Mouse (Mus musculus) midbrain, embryonic 11.5 days (tissue): ENCODE measurements around the gene Mrpl18. TPM values are rescaled to one million over a fixed set of nuclear protein-coding genes. Genes with fewer than 3 reads are reported as not detected.
"Not testable (repeated sequence)": the region's sequence is repeated elsewhere in the genome, so short reads cannot be mapped to it uniquely, and the experiment has no call there.

ENCODE experiments used
- ATAC-seq: fragments of 200-750 bp; cut with Nextera tagmentation; 2 replicates; pipeline ENCODE4 v1.8.0; 2017; ENCODE audit warnings: moderate TSS enrichment, moderate library complexity; ENCODE audit not compliant: low FRiP score
- DNase-seq: peaks from one replicate; pipeline ENCODE4 v3.0.0; 2015; ENCODE audit warnings: low spot score; ENCODE audit errors: missing footprints
- H3K27ac ChIP-seq: fragments of 300-500 bp; sonication (generic); 2 replicates; pipeline ENCODE4 v1.5.1; 2014; ENCODE audit warnings: low read depth, low read length
- H3K27me3 ChIP-seq: fragments of 300-500 bp; sonication (generic); 2 replicates; pipeline ENCODE4 v1.6.1; 2014; ENCODE audit warnings: mild to moderate bottlenecking, low read length, moderate library complexity, mixed read lengths; ENCODE audit not compliant: control insufficient read depth, insufficient read depth
- H3K36me3 ChIP-seq: fragments of 300-500 bp; sonication (generic); 2 replicates; pipeline ENCODE4 v1.6.1; 2014; ENCODE audit warnings: mild to moderate bottlenecking, low read length, moderate library complexity, mixed read lengths; ENCODE audit not compliant: control insufficient read depth, insufficient read depth
- H3K4me1 ChIP-seq: fragments of 300-500 bp; sonication (generic); 2 replicates; pipeline ENCODE4 v1.6.1; 2014; ENCODE audit warnings: low read length; ENCODE audit not compliant: control insufficient read depth, insufficient read depth
- H3K4me2 ChIP-seq: fragments of 300-500 bp; sonication (generic); 2 replicates; pipeline ENCODE4 v1.6.1; 2014; ENCODE audit warnings: mild to moderate bottlenecking, moderate library complexity
- H3K4me3 ChIP-seq: fragments of 300-500 bp; sonication (generic); 2 replicates; pipeline ENCODE4 v1.5.1; 2014; ENCODE audit warnings: low read depth, low read length
- H3K9ac ChIP-seq: fragments of 300-500 bp; sonication (generic); 2 replicates; pipeline ENCODE4 v1.6.1; 2014; ENCODE audit warnings: low read length
- H3K9me3 ChIP-seq: fragments of 300-500 bp; sonication (generic); 2 replicates; pipeline ENCODE4 v1.6.1; 2016; ENCODE audit warnings: low read length; ENCODE audit not compliant: control insufficient read depth
- WGBS: fragments of 180-500 bp; shearing (Covaris S2); extraction: QIAGEN DNeasy Blood & Tissue Kit; methylation state at CpG from one replicate; pipeline ENCODE4 v1.1.7; 2014; 5-methylcytosine and 5-hydroxymethylcytosine counted together
- polyA plus RNA-seq: library from polyadenylated mRNA; unstranded; fragments of >200 nt; fragmentation: Nextera tagmentation; extraction: Ambion mirVana; gene quantifications from 2 replicates; pipeline ENCODE4 v1.2.1, GENCODE M21; 2014

Gene Mrpl18
- polyA plus RNA-seq, 1 experiment from 2014 or later: 176 TPM

DNA sequence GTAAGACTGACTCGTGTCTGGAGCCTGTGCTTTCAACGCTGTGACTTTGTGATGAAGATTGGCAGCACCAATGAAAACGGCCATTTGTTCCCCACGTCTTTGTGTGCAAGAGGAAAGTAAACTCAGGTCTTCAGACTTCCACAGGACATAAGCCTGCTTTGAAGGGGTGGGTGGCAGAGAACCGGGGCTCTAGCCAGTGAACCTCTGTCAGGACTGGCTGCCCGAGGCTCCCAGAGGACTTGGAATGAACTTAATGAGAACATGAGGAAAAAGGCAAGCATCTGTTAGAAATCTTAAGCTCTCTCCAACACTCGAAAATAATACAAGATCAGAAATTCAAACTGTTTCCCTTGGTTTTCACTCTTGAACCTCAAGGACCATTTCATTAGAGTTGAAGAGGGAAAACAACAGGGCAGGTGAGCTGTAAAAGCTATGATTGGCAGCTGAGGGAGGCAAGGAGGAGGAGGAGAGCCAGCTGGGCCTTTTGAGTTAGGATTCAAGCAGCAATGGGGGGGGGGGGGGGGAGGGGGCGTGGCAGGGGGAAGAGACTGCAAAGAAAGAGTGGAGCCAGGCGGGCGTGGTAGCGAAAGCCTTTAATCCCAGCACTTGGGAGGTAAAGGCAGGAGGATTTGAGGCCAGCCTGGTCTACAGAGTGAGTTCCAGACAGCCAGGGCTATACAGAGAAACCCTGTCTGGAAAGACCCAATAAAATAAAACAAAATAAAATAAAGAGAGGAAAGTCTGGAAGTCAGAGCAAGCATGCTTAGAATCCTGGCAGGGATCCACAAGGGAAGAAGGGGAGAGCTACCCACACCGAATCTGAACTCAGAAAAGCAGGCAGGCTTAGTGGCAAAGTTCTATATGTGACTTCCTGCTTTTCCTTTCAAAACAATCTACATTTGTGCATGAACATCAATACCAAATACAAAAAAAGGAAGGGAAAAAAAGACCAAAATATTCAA, 12.5 kb downstream of the Mrpl18 start:
- H3K4me3 ChIP-seq: no peak overlapping the region
- no peaks in the 10 kb centered on the region for H3K27me3 ChIP-seq
- peak overlapping the region; percentile 10 for H3K27ac ChIP-seq
- DNase-seq: peak; percentile 87
- WGBS: 18% methylated on average over 11 of the region's 12 CpGs
- peak; percentile 64; the same call in 1 of the 2 replicates for ATAC-seq
- peak overlapping the region; percentile 3; the same call in 1 of the 2 replicates for H3K9ac ChIP-seq
- H3K36me3 ChIP-seq: no peaks in the 10 kb centered on the region; the same call in none of the 2 replicates
- H3K9me3 ChIP-seq: no peaks in the 10 kb centered on the region
- H3K4me2 ChIP-seq: no peak overlapping the region
- peaks cover 8% of the 10 kb centered on the region for H3K4me1 ChIP-seq

DNA sequence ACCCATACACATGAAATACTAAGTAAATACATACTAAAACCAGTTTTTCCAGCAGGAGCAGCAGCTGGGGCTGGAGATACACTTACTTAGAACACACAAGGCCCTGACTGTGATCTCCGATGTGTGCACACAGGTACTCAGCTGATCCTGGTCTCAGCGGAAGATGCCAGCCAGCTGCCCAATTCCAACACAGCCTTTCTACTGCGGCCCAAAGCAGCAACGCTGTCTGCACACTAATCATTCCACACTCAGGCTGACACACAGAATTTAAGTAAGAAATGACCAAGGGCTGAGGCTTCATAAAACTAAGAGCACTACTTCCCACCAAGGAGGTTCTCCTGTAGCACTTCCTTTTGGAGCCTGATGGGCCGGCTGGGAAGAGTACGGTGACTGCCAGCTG, 13.9 kb downstream of the Mrpl18 start:
- ATAC-seq: no peak
- H3K36me3 ChIP-seq: no peaks in the 10 kb centered on the region; the same call in none of the 2 replicates
- H3K9me3 ChIP-seq: no peaks in the 10 kb centered on the region
- peak; percentile 69 for DNase-seq
- no peaks in the 10 kb centered on the region for H3K27me3 ChIP-seq
- no peak overlapping the region for H3K4me2 ChIP-seq
- no peak overlapping the region for H3K4me3 ChIP-seq
- H3K27ac ChIP-seq: no peak overlapping the region
- H3K9ac ChIP-seq: no peak overlapping the region
- 96% methylated on average over 6 of the region's 6 CpGs for WGBS
- peaks cover 8% of the 10 kb centered on the region for H3K4me1 ChIP-seq

DNA sequence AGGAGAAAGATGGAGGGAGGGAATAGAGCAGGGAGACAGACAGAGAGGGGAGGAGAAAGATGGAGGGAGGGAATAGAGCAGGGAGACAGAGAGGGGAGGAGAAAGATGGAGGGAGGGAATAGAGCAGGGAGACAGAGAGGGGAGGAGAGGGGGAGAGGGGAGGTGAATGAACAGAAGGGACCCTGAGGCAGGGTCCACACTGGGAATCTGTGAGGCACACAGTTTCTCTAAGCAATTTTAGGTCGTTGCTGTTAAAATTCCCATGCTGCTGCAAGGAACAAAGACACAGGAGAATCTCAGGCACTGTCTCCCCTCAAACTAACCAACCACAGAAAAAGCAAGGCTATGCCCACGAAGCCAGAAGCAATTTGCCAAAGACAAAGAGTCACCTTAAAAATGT, 17.5 kb downstream of the Mrpl18 start:
- not testable (repeated sequence) for H3K27me3 ChIP-seq, H3K9ac ChIP-seq, H3K4me1 ChIP-seq, H3K4me2 ChIP-seq, H3K36me3 ChIP-seq, H3K9me3 ChIP-seq, H3K4me3 ChIP-seq, H3K27ac ChIP-seq, ATAC-seq
- WGBS: 53% methylated on average over 2 of the region's 2 CpGs
- peak; percentile 28 for DNase-seq

GRCm38 (mm10) chr17:12897674-12898073, 18.5 kb downstream of the Mrpl18 start:
- Histone ChIP-seq H3K36me3 (no peaks in the 10 kb centered on the region; the same call in none of the 2 replicates), H3K4me1 (no peaks in the 10 kb centered on the region), H3K4me3 (no peak overlapping the region), H3K27ac (no peak overlapping the region), H3K9me3 (no peaks in the 10 kb centered on the region), H3K9ac (no peak overlapping the region), H3K27me3 (no peaks in the 10 kb centered on the region), H3K4me2 (no peak overlapping the region)
- DNase-seq: peak; percentile 57
- ATAC-seq: no peak
- 81% methylated on average over 5 of the region's 5 CpGs for WGBS

GRCm38 (mm10) chr17:12892033-12892432, 24.1 kb downstream of the Mrpl18 start:
- ATAC-seq (no peak), DNase-seq (peak; percentile 41)
- no peak overlapping the region for H3K27ac ChIP-seq
- H3K4me2 ChIP-seq: no peak overlapping the region
- no peak overlapping the region for H3K4me3 ChIP-seq
- no peaks in the 10 kb centered on the region for H3K4me1 ChIP-seq
- no peaks in the 10 kb centered on the region for H3K9me3 ChIP-seq
- H3K9ac ChIP-seq: no peak overlapping the region
- H3K27me3 ChIP-seq: no peaks in the 10 kb centered on the region
- 92% methylated on average over 9 of the region's 9 CpGs for WGBS
- H3K36me3 ChIP-seq: no peaks in the 10 kb centered on the region

DNA sequence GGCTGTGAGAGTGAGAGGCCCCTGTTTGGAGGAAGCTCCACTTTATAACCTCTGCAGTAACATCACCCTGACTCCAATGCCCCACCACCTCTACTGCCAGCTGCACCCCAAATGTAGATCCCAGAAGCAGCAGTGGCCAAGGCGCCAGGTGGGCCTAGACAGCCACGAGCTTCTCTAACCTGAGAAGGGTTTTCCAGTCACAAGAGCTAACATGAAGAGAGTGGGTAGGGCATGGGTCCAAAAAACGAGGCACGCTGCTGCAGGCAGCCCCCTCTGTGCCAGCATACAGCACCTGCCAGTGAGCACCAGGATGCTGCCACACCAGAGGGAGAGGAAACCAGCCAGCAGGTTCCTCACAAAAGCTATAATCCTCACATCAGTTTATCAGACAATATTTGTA, 25.1 kb downstream of the Mrpl18 start:
- Histone ChIP-seq H3K27ac (no peak overlapping the region), H3K4me1 (no peaks in the 10 kb centered on the region), H3K36me3 (no peaks in the 10 kb centered on the region), H3K27me3 (no peaks in the 10 kb centered on the region), H3K9ac (no peak overlapping the region), H3K9me3 (no peaks in the 10 kb centered on the region), H3K4me3 (no peak overlapping the region), H3K4me2 (no peak overlapping the region)
- ATAC-seq (no peak), DNase-seq (peak; percentile 39)
- WGBS: 90% methylated on average over 4 of the region's 4 CpGs

- H3K4me3 ChIP-seq: no peak overlapping the region
- no peaks in the 10 kb centered on the region for H3K9me3 ChIP-seq
- no peak for ATAC-seq
- no peak overlapping the region for H3K9ac ChIP-seq
- WGBS: 89% methylated on average over 15 of the region's 15 CpGs
- peak; percentile 54 for DNase-seq
- no peaks in the 10 kb centered on the region for H3K4me1 ChIP-seq
- H3K4me2 ChIP-seq: no peak overlapping the region
- no peaks in the 10 kb centered on the region for H3K36me3 ChIP-seq
- no peaks in the 10 kb centered on the region for H3K27me3 ChIP-seq
- H3K27ac ChIP-seq: no peak overlapping the region
Observed at GRCm38 (mm10) chr17:12887021-12887775, 28.9 kb downstream of the Mrpl18 start.

DNA sequence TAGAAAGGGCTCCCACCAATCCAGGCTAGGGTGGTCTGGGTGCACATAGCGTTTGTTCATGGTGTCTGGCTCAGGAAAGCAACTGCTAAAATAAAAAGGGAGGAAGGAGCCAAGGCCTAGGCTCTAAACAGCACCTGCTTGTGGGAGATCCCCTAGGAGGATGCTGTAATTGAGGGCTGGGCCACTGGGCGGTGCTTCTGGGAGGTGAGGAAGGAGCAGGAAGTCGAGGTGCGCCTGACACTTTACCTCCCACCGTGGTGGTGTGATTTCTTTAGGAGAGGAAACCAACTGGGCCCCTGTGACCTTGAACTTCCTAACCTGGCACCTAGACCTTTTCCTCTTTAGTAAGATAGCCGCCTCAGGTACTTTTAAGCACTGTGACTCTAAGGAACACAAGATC, 29.5 kb downstream of the Mrpl18 start:
- H3K4me1 ChIP-seq: no peaks in the 10 kb centered on the region
- H3K4me2 ChIP-seq: no peak overlapping the region
- H3K4me3 ChIP-seq: no peak overlapping the region
- ATAC-seq (no peak), DNase-seq (peak; percentile 17)
- no peak overlapping the region for H3K27ac ChIP-seq
- no peak overlapping the region for H3K9ac ChIP-seq
- no peaks in the 10 kb centered on the region for H3K36me3 ChIP-seq
- H3K9me3 ChIP-seq: no peaks in the 10 kb centered on the region
- 40% methylated on average over 6 of the region's 6 CpGs for WGBS
- H3K27me3 ChIP-seq: no peaks in the 10 kb centered on the region

DNA sequence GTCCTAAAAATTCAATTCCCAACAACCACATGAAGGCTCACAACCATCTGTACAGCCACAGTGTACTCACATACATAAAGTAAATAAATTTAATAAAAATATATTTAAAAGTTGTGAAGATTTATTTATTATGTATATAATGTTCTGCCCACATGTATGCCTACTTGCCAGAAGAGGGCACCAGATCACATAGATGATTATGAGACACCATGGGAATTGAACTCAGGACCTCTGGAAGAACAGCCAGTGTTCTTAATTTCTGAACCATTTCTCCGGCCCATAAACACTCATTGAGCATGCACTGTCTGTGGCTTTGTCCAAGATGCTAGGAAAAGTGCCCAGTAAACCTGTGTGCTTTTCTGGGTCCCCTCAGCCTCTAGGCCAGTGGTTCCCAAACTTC, 34.9 kb downstream of the Mrpl18 start:
- H3K36me3 ChIP-seq: no peaks in the 10 kb centered on the region
- no peak for ATAC-seq
- no peaks in the 10 kb centered on the region for H3K9me3 ChIP-seq
- no peak overlapping the region for H3K9ac ChIP-seq
- DNase-seq: peak; percentile 60
- H3K4me3 ChIP-seq: no peak overlapping the region
- H3K27ac ChIP-seq: no peak overlapping the region
- no peak overlapping the region for H3K4me2 ChIP-seq
- no peaks in the 10 kb centered on the region for H3K27me3 ChIP-seq
- 89% methylated on average over 1 of the region's 1 CpGs for WGBS
- H3K4me1 ChIP-seq: no peaks in the 10 kb centered on the region
